Mouse (Mus musculus) embryo, embryonic 11 days (tissue): ENCODE measurements around the gene Hoxb9.

Experiments
- DNase-seq: peaks from one replicate; pipeline ENCODE4 v3.0.0-alpha.2; 2015

Hoxb9 gene

DNA sequence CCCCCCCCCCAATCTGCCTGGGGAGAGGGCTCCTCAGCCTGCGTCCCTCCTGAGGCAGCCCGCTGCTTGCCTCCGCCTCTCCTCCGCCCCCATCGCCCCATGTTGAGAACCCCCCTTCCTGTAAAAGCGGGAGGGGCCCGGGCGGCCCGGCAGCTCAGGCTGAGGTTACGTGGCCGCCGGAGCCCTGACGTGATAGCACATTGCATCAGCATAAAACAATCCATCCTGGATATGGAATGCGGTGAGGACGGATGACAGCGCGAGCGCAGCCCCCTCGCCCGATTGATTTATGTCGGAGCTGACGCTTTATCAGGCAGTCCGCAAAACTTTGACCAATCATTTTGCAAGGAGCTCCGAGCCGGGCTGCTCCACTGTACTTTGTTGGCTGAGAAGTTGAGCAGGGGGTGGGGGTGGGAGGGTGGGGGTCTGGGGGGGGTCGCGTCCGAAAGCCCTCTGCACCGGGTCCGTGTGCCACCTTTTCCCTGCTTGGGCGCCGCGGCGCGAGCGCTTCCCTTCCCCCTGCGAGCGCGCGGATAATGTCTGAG, at the start of gene Hoxb9:
TSS of gene Hoxb9 (plus strand) at position 462 of the 545 bp plus-strand sequence.
- peak; percentile 81 for DNase-seq

DNA sequence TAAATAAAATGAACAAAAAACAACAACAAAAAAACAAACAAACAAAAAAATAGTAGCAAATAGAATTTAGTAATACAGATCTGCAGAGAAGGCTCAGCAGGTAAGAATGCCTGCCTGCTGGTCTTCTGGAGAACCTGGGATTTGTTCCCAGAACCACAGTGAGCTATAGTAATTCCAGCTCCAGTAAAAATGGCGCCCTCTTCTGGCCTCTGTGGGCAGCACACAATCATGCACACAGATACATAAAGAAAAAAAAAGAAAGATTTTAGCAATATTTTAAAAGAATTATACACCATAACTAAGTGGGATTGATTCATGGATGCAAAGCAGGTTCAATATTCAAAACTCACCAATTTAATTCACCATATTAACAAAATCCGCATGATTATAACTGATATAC, 47.4 kb upstream of the Hoxb9 start:
- DNase-seq = no peak

DNA sequence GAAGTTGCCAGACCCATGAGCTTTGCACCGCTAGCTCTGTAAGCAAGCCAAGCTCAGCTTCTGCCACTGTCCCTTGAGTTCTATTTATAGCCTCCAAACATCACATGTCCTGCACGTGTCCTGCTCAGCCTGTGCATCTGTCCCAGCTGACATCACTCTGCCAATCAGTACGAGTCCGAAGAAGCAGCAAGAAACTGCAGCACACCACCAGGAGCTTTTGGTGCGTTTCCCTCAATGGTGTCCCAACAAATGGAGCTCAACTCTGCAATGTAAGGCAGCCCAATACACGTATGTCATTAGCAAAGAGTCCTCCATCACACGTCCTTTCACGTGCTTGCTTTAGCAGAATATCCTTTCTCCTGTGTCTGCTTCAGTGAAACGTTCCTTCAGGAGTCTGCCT, 43.6 kb upstream of the Hoxb9 start:
- no peak for DNase-seq

DNA sequence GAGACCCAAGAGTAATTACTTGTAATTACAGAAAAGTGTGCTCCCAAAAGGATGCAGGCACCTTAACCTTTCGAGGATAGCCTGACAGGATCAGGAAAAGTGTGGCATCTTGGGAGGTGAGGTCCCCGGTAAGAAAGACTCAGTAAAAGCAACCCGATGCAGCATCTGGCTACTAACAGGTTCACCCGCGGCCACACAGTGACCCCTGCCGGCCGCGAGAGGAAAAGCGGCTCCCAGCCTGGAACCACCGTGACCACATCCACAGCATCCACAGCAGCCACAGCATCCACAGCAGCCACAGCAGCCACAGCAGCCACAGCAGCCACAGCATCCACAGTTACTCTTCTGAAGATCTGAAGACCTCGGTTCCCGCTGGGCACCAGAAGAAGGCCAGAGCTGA, 36.4 kb upstream of the Hoxb9 start:
- peak; percentile 70 for DNase-seq

DNA sequence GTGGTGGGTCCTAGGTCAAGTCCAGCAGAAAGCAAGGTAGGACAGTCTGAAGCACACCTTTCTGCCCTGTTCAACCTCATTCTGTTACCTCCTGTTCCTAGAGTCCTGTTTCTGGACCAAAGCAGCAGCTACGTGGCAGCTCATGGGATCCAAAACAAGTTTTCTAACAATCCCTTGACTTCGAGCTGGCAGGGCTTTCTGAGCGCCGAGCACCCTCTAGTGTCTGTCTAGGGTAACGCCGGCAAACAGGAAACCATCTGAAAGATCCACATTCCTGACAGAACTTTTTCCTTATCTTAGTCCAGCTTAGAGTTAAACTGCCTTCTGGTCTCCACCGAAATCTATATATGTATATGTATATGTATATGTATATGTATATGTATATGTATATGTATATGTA, 31.0 kb upstream of the Hoxb9 start:
- DNase-seq = peak; percentile 74

DNA sequence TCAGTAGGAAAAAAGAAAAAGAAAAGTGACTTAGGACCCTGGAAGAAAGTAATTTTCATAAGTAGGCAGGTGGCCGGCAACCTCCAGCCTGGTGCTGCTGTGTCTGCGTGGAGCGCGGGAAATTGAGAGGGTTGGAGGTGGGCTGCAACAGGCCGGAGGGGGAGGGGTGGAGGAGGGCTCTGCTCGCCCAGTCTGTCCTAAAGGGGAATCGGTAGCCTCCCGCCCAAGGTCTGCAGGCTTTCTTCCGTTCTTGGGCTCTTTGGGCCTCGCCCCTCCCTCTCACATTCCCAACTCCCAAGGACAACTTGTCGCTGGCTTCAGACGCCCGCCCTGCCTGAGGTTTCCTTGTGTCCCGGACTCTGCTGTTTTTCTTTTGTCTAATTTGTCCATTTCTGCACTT, 20.4 kb upstream of the Hoxb9 start:
- DNase-seq = peak; percentile 74

DNA sequence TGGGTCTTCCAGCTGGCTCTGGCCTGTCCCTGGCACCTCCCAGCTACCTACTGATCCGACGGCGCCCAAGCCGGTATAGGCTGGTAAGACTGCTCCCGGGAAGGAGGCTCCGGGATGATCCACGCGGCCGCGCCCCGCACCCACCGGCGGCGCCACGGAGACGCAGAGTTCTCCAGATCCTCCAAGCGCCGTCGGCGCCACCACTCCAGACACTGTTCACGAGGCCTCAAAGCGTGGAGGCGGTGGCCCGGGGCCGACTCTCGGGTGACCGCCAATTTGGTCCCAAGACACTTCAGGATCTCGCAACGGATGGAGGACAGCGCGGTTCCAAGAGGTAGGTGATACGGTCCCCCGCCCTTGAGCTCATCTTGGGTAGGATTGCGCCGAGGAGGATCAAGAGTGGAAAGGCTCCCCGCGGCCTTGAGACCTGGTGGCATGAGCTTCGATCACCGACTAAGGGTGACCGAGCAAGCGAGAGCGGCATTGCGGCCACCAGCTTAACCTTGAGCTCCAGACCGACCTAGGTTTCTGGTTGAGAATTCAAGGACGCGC, 19.7 kb upstream of the Hoxb9 start:
- DNase-seq = peak; percentile 42

DNA sequence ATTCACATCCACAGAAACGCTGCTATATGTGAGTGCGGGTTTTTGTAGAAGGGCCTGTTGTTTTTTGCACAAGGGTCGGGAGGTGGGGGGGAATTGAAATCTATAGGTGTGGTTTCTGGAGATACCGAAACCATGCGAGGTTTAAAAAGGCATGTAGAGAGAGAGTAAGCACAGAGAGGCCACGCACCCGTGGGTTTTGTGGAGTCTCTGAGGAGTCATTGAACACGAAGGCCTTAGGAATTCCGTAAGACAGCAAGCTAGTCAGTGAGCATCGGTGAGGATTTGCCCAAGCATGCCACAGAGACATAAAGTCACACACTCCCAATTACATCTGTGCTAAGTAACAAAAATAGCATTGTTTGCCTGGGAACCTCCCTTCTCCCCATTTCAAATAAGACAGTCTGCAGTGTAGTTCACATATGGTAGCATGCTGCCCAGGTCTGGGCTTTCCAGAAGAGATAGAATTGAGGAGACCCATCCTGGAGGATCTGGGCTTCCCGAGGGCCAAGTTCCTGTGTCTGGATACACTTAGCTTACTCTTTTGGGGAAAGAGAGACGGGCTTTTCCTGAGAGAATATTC, 18.6 kb upstream of the Hoxb9 start:
- DNase-seq = peak; percentile 22

DNA sequence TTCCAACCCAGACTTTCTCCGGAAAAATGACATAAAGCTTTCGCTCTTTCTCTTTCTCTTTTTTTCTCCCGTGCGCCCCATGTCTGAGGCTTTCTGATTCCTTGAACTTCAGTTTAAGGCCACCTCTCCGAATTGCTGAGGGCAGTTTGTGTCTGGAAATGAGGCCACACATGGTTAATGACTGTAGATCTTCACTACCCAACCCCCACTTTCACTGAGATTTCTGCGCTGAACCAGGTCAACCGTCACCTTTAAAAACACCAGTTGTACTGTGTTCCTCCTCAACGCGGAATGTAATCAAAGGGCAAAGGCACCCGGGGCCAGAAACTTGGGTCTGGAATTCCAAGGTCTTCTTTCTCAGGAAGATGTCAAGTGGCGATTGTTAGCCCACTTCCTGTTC, 17.0 kb upstream of the Hoxb9 start:
- peak; percentile 32 for DNase-seq

DNA sequence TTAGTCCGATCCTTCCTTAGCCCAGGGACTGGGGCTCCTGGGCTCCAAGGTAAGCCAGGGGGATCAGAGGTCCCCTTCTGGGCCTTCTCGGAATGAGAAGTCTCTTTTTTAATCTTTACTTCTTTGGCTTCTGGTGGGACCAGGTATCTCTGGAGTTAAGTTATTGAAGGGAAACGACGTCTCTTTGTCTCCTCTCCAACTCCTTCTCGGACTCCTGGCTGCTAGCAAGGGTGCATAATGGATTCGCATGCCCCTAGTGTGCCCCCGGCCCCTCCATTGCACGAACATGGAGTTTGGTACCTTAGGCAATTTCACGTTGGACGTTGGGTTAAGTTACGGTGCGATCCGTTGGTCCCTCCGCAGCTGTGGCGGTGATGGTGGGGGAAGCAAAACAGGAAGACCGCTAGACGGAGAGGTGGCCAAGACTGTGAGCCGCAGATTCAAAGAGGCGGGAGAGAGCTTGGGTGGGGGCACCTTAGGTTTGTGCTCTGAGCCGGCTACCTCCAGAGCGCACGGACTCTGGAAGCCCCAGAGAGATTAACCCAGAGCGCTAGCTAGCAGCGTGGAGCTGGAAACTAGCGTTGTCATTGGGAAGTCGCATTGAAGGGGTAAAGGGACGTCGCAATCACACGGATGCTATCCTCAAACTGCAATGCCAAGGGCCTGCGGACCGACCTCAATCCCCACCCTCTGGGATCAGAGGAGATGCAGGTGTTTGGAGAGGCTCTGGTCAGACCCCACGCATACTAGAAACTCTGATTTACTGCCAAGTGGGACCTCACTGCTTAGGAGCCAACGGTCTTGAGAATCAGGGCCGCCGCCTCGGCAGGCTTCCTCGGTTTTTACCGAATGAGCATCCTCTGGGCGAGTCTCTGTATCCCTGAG, 15.9 kb upstream of the Hoxb9 start:
- peak; percentile 37 for DNase-seq

DNA sequence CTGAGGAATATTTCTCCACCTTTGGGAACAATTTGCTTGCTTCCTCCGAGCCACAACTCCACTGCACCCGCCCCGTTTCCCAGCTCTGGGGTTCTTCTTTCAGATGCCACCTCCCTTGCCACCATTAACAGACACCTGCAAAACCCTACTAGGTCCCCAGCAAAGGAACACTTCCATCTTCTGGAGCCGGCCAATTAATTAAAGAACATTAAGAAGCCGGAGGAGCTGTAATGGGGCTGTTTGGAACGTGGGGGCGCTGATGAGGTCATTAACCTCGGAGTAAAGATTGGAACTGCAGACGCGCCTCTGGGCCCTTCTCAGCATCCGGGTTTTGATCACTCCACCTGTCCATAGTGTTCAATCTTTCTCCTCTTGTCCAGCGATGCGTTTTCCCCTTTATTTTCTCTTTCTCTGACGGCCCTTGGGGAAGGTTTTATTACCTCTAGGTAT, 15.2 kb upstream of the Hoxb9 start:
- peak; percentile 37 for DNase-seq

DNA sequence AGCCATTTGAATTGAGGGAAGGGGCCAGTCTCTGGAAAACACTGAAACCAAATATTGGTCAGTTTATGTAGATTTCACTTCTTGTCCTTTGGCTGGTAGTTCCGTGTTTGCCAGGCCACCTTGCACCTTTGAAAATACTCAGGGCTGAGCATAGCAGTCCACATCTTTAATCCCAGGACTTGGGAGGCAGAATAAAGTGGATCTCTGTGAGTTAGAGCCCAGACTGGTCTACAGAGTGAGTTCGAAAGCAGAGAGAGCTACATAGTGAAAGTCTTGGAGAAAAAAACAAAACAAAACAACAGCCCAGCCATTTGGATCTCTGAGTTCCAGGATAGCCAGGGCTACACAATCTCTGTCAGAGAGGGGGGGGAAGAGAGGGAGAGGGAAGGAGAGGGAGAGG, 14.1 kb upstream of the Hoxb9 start:
- DNase-seq = peak; percentile 2

DNA sequence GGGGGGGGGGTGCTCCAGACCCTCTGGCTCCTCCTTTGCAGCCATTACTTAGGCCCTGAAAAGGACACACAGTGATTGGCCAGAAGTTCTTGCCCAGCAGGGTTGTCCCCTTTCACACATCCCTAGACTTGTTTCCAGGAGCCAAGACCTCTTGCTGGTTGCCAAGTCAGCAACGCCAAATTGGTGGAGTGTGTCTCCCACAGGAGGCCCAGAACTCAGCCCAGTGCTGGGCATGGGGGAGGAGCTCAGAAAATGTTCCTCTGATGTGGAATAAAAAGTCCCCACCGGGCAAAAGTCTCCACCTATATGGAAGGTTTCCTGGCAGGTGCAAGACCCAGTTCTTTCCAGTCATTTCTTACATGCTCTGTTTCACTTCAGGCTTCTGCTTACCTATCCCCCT, 12.2 kb upstream of the Hoxb9 start:
- DNase-seq = peak; percentile 4

DNA sequence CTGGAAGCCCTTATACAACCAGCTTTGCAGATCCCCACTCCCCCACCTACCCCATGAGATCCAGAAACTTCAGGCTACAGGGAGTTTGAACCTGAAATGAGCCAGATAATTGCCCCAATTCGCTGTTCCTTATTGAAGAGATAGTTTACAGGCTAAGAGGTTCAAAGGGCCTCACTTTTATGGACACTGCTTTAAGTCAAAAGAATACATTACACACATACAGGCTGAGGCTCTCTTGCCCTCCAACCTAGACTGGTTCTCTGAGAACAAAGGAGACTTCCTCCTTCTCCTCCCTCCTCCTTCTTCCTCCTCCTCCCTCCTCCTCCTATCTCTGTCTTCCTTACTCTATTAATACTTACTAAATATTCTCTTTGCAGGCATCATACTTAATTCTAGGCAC, 11.7 kb upstream of the Hoxb9 start:
- DNase-seq = peak; percentile 3

DNA sequence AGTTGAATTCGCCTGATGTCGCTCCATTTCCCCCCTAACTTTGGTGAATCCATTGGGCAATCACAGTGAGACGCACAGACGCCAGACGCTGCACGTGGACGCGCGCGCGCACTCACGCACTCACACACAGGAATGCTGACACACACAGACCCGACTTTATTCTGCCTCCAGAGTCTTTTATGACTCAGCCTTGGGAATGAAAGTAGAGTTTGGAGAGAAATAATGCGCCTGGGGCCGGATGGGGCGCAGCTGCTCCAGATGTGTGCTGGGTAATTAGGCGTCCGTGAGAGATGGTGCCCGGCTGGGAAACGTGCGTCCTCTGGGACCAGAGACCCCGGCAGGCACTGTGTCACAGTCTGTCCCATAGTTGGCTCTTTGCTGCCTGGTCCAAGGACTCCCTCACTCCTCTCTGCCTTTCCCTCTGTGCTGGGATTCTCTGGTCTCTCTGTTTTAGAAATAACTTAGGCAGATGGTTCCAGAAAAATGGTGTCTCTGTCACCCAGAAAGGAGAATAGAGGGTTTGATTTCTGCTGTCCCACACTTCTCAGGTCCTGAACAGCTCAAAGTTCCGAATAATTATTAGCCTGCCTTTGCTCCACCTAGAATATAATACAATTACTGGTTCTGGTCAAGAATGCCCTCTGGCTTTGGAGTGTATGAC, 10.8 kb upstream of the Hoxb9 start:
- DNase-seq = peak; percentile 66

DNA sequence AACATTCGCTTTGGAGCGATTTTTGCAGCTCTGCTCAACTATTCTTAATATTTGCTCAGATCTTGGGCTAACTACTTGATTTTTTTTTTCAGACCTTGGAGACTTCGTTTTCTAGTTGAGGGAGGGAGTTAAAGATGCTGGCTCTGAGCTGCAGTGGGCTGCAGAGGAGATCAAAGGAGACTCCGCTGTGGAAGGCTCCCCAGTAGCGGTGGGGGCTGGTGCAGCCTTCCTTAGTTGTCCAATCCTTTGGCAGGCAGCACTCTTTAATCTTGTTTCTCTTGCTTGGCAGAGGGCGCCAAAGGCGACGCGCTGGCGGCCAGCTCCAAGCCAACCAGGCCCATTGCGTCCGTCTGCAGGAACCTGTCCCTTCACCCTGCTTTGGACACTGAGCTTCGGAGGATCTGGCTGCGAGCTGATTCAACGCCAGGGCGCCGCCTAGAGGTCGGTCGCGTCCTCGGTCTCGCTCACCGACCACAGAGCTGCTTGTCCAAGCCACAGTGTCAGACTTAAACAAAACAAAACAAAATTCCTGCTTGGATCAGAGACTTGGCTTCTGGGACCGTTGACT, 9.8 kb upstream of the Hoxb9 start:
- peak; percentile 91 for DNase-seq

DNA sequence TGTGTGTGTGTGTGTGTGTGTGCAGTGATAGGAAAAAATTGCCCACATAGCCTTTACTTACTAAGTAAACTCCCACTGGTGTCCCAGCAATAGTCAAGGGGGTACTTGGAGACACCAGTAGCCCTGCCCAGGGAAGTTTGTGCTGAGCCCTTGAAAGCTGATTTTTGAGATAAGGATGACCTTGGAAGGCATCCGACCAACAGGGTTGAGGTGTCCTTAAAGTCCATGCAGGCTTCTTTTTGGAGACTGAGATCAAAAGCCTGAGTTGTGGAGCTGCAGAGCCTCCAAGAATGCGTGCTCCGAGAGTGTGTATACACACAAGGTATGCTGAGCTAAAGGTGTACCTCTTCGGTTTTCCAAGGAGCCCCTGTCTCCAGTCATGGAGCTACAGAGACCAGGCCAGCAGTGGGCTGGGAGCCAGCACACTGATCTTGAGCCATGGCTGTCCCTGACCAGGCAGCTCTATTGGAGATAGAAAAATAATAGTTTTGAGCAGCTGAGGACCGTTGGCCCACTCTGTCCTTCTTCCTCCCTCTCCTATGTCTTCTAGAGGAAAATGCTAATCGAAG, 8.9 kb upstream of the Hoxb9 start:
- peak; percentile 6 for DNase-seq

DNA sequence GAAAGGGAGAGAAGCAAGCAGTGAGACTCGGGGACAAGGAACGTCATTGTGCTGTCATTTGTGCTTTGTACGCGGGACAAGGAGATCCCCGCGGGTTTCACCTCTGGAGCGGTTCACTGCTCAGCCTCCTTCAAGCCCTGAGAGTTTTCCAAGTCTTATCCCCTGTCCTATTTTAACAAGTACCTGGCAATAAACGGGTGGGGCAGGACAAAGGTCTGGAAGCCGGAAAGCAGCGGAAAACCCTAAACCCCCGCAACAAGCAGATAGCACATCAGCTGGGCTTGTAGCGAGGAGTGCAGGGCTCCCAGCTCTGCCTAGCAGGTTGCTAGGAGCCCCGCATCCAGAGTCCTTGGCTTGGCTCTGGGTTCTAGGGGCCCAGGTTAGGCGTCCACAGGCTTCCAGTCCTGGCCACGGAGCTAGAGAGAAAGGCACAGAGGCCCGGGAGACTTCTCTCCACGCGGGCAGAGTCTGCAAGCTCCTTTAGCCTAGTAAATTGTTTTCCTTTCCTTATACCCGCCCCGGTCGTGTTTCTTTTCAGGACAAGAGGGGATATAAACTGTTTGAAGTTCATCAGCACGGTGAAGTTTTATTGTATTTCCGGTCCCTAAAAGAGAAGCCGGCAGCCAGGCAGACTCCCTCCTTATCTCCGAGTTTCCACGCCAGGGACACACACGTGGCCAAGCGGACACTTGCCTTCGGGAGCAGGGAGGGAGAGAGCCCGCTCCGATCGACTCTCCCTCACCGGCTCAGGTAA, 7.4 kb upstream of the Hoxb9 start:
- peak; percentile 48 for DNase-seq

DNA sequence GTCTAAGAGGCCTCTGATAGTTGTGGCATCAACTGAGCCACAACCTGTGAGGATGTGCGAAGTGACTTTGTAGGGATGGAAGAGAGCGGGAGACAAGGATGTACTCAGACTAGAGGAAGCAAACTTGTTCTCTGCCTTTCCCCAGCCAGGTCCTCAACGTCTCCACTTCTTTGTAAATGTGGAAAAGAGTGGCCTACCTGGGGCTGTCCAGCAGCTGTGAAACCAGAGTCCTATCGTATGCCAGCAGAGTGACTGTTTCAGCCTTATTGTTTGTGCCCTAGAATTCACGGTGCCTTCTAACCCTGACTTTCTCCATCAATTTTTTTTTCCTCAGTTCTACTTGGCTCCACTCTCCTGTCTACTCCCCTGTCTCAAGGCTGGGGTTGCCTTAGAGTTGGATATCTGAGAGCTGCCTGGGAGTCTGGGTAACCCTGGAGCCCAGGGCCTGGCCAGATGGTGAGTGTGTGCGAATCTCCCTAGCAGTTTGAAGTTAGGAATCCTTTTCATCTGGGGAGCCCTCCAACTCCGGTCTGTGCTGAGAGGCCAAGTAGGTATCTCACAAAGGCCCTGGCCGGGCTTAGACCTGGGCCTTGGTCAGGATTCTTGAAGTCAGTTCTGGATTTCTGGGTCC, 6.8 kb upstream of the Hoxb9 start:
- DNase-seq = peak; percentile 37

DNA sequence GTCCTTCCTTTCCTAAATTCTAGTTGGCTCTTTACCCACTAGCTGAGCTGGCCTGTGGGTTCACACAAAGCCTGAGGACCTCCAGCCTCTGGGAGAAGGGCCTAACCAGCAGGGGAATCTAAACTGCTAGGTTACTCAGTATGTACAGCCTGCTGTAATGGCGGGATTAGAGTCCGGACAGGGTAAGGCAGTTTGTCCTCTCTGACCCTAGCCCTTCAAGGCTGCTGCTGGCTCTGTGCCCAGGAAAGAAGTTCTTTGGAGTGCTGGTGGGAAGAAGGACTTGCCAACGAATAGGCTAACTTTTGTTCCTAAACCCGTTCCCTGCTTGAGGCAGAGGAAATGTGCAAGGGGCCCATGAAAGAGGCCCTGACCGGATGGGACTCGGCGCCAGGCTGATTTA, 5.3 kb upstream of the Hoxb9 start:
- DNase-seq = peak; percentile 28
